Mouse (Mus musculus) megakaryocyte-erythroid progenitor cell, adult 5-6 weeks (primary cell): ENCODE data around the gene Rpap1. TPM values are rescaled to one million over a fixed set of nuclear protein-coding genes. Genes with fewer than 3 reads are reported as not detected.

Experiments used
- ATAC-seq: replicated peaks from 2 replicates; pipeline ENCODE4 v1.8.0; 2016; ENCODE audit warnings: mild to moderate bottlenecking, inconsistent platforms; ENCODE audit not compliant: severe bottlenecking, poor library complexity, low FRiP score, low TSS enrichment
- total RNA-seq, 2 experiments: library from RNA; stranded (forward) in 1 of 2; stranded (reverse) in 1 of 2; fragments of 200-1000, 215-1000 nt in 1 of 2; fragments of >200 nt in 1 of 2; fragmentation: Nextera tagmentation in 1 of 2; gene quantifications; 2 replicates each; pipeline ENCODE4 v1.2.3; 2014 to 2017

Rpap1 gene
- total RNA-seq, 2 experiments from 2014 or later: 9.1 to 22.5 TPM

GRCm38 (mm10) chr2:119799961-119800550, 12.7 kb upstream of the Rpap1 start:
- 0 out of 2 replicates have a peak, but pooled peaks have one; percentile 3 for ATAC-seq

- 0 out of 2 replicates have a peak, but pooled peaks have one; percentile 43 for ATAC-seq
These were observed 12.0 kb upstream of the Rpap1 start for GRCm38 (mm10) chr2:119799181-119799960.

- ATAC-seq: peak; percentile 42; the same call in 1 of the 2 replicates
These were observed 11.1 kb upstream of the Rpap1 start for GRCm38 (mm10) chr2:119798246-119798927.

- no peak for ATAC-seq
These were observed 10.0 kb upstream of the Rpap1 start, which contains the start of gene Tyro3 for GRCm38 (mm10) chr2:119797279-119797783. Tyro3 (plus strand) TSS chr2:119797733.

GRCm38 (mm10) chr2:119789996-119790395, 2.7 kb upstream of the Rpap1 start:
- no peak for ATAC-seq

GRCm38 (mm10) chr2:119767246-119767645, 20.1 kb downstream of the Rpap1 start:
- ATAC-seq: 0 out of 2 replicates have a peak, but pooled peaks have one; percentile 50

GRCm38 (mm10) chr2:119763924-119764323, 23.4 kb downstream of the Rpap1 start:
- ATAC-seq: no peak

GRCm38 (mm10) chr2:119762276-119762675, 25.1 kb downstream of the Rpap1 start:
- ATAC-seq: no peak

- no peak for ATAC-seq
These were observed 27.1 kb downstream of the Rpap1 start, which contains the start of gene Ltk for GRCm38 (mm10) chr2:119760251-119760650. Ltk (minus strand) TSS chr2:119760431.

GRCm38 (mm10) chr2:119758844-119759835, 28.2 kb downstream of the Rpap1 start:
- peak; percentile 43 for ATAC-seq

GRCm38 (mm10) chr2:119758101-119758843, 29.1 kb downstream of the Rpap1 start:
- ATAC-seq: 0 out of 2 replicates have a peak, but pooled peaks have one; percentile 33

- ATAC-seq: no peak
These were observed 29.7 kb downstream of the Rpap1 start for GRCm38 (mm10) chr2:119757601-119758100.

GRCm38 (mm10) chr2:119749260-119749659, 38.1 kb downstream of the Rpap1 start:
- ATAC-seq: no peak

GRCm38 (mm10) chr2:119747554-119747953, 39.8 kb downstream of the Rpap1 start:
- no peak for ATAC-seq

- 0 out of 2 replicates have a peak, but pooled peaks have one; percentile 38 for ATAC-seq
These were observed 42.1 kb downstream of the Rpap1 start for GRCm38 (mm10) chr2:119745281-119745680.

- ATAC-seq: peak; percentile 58
These were observed 42.9 kb downstream of the Rpap1 start for GRCm38 (mm10) chr2:119744163-119745111.

- no peak for ATAC-seq
These were observed 43.6 kb downstream of the Rpap1 start for GRCm38 (mm10) chr2:119743808-119744162.
